Mouse (Mus musculus) thymus, adult 18-20 months (tissue): Measurements from ENCODE around the gene Elf5.

ENCODE experiments used
- DNase-seq, 2 experiments: peaks; one replicate each; pipeline ENCODE4 v3.0.0; 2022; ENCODE audit warnings: mixed read lengths in 2 of 2

The Elf5 gene

GRCm38 (mm10) chr2:103478326-103478725 is 66.8 kb downstream of the Elf5 start:
- DNase-seq = no peak

GRCm38 (mm10) chr2:103480240-103480639 is 68.8 kb downstream of the Elf5 start:
- DNase-seq = no peak

- DNase-seq = no peak
Observed at GRCm38 (mm10) chr2:103480871-103481270, 69.4 kb downstream of the Elf5 start.

GRCm38 (mm10) chr2:103481314-103482231 is 70.1 kb downstream of the Elf5 start:
- DNase-seq = no peak

GRCm38 (mm10) chr2:103483289-103483985 is 71.9 kb downstream of the Elf5 start:
- DNase-seq = no peak

- no peak for DNase-seq
Observed at GRCm38 (mm10) chr2:103483986-103484520, 72.6 kb downstream of the Elf5 start.

GRCm38 (mm10) chr2:103484617-103485401 is 73.3 kb downstream of the Elf5 start, which contains the start of gene Cat:
TSS of gene Cat (minus strand) at chr2:103485160.
- peak; percentile 96 to 97 for DNase-seq

GRCm38 (mm10) chr2:103492526-103492925 is 81.0 kb downstream of the Elf5 start:
- no peak for DNase-seq

GRCm38 (mm10) chr2:103493827-103494226 is 82.3 kb downstream of the Elf5 start:
- no peak for DNase-seq

- DNase-seq = no peak
Observed at GRCm38 (mm10) chr2:103495633-103496418, 84.3 kb downstream of the Elf5 start.
